Mouse (Mus musculus): ENCODE data around the gene Pom121. TPM values are rescaled to one million over a fixed set of nuclear protein-coding genes. Genes with fewer than 3 reads are reported as not detected.

Gene Pom121
- polyA plus RNA-seq (2017; shearing (Covaris generic)): 3.5 TPM

DNA sequence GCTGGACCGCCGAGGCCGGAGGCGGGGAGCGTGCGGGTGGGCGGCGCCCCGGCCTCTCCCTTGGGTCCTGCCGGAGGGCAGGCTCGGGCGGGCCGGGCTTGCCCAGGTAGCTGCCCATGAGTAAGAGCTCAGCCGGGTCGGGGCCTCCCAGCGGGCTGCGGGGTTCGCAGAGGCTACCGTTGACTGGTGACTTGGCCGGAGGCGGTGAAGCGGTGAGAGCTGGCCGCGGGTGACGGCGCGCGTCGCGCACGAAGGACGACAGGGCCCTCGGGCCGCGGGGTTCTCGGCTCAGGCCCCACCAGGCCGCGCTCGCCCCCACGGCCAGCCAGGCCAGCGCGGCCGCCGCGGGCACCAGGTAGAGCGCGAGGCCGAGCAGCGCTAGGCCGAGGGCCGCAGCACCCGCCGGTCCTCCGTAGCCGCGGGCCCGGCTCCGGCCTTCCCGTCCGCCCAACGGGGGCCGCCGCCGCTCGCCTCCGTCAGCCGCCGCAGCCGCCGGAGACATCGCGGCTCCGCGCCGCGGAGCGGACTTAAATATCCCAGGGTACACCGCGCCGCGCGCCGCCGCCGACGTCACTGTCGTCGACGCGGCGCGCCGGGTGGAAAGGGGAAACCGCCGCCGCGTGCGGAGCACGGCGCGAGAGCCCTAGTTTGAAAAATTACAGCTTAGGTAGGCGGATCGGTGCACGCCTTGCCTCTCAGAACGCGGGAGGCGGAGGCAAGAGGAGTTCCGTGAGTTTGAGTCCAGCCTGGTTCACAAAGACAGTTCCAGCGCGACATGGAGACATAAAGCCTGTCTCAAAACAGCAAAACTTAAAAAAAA is at the start of gene Pom121:
Gene Pom121, minus strand, starts transcription at position 543 of the 820 bp plus-strand sequence.

DNA sequence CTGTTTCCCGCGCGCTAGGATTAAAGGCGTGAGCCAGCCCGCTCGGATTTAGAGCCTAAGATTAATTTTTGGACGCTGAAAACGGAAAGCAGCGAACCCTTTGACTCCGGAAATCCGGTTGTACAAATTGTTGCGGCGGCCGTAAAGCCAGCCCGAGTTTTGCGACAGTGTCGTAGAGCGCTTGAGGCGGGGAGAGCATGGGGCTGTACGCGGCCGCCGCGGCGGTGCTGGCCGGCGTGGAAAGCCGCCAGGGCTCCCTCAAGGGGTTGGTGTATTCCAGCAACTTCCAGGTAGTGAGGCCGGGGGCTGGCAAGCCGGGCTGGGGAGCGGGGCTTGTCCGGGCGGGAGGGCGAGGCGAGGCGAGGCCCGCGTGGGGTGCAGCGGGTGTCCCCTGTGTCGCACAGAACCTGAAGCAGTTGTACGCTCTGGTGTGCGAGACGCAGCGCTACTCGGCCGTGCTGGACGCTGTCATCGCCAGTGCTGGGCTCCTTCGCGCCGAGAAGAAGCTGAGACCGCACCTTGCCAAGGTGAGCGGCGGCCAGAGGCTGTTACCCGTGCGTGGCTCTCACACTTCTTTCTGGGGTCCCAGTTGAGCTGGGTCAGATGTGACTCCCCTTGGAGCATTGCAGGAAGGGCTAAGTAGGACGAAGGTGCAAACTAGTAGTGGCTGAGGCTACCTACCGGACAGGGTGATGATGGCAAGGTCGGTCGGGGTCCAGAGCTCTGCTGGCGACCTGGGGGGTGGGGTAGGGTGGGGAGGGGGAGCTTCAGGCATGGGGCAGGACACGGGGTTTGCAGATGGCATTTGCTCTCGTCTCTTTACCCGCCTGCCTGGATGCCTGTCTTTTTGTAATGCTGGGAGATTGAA is 24.3 kb downstream of the Pom121 start, which contains the start of gene Nsun5:
Gene Nsun5, plus strand, starts transcription at position 167 of the 868 bp plus-strand sequence.

GRCm38 (mm10) chr5:135352995-135353394 is 41.4 kb downstream of the Pom121 start, which contains the start of gene Trim50:
Trim50 (plus strand) TSS chr5:135353295.

GRCm38 (mm10) chr5:135349862-135350261 is 44.5 kb downstream of the Pom121 start, which contains the start of gene Fkbp6:
Fkbp6 (minus strand) TSS chr5:135350044.

Other genes with a start within 250 kb of the Pom121 start
- gene Tbl2, start 244.9 kb downstream of the Pom121 start, polyA plus RNA-seq (2017; shearing (Covaris generic)): 21.8 TPM
- gene Bcl7b, start 226.3 kb downstream of the Pom121 start, polyA plus RNA-seq (2017; shearing (Covaris generic)): 68.8 TPM
- gene Baz1b, start 207.3 kb downstream of the Pom121 start, polyA plus RNA-seq (2017; shearing (Covaris generic)): 15.5 TPM
- gene Fzd9, start 143.3 kb downstream of the Pom121 start, polyA plus RNA-seq (2017; shearing (Covaris generic)): not detected
- gene Fkbp6, start 44.5 kb downstream of the Pom121 start, polyA plus RNA-seq (2017; shearing (Covaris generic)): not detected
- gene Trim50, start 41.3 kb downstream of the Pom121 start, polyA plus RNA-seq (2017; shearing (Covaris generic)): not detected
- 49.5 TPM for gene Nsun5, start 24.6 kb downstream of the Pom121 start, polyA plus RNA-seq (2017; shearing (Covaris generic))
- 5.7 TPM for gene Hip1, start 150.6 kb upstream of the Pom121 start, polyA plus RNA-seq (2017; shearing (Covaris generic))
- not detected for gene Ccl26, start 169.0 kb upstream of the Pom121 start, polyA plus RNA-seq (2017; shearing (Covaris generic))
- gene Ccl24, start 178.5 kb upstream of the Pom121 start, polyA plus RNA-seq (2017; shearing (Covaris generic)): not detected
- 21.8 TPM for gene Rhbdd2, start 238.1 kb upstream of the Pom121 start, polyA plus RNA-seq (2017; shearing (Covaris generic))

All from CD4-positive, CD25-positive, alpha-beta regulatory T cell, adult 9 weeks (primary cell).